Mouse (Mus musculus): ENCODE measurements around the gene Slc46a3.

The Slc46a3 gene

GRCm38 (mm10) chr5:147834841-147835500 lies 59.6 kb downstream of the Slc46a3 start:
- DNase-seq = no peak

DNA sequence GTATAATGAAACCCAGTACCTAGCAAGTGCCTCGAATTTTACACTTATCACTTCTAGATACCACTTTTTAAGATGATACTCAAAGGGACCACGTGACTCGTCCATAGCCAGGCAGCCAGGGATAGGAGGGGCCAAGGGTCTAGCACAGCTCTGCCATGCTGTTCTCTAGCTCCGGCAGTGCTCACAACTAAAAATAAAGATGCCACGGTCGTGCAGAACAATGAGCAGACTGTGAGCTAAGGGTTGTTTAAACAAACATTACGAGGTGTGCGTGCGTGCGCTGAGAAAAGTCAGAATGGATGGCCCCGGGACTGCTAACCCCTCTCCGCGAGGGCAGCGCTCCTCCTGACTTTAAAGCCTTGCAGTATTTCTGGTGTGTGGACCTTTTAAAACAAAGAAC lies 61.8 kb downstream of the Slc46a3 start:
- DNase-seq = peak; percentile 13

GRCm38 (mm10) chr5:147828846-147829245 lies 65.8 kb downstream of the Slc46a3 start:
- no peak for DNase-seq
